Mouse (Mus musculus) hindbrain, embryonic 13.5 days (tissue): Measurements from ENCODE around the gene Wnk2. TPM values are rescaled to one million over a fixed set of nuclear protein-coding genes. Genes with fewer than 3 reads are reported as not detected.

ENCODE experiments used
- ATAC-seq: fragments of 200-750 bp; cut with Nextera tagmentation; 2 replicates; pipeline ENCODE4 v1.8.0; 2017; ENCODE audit warnings: moderate TSS enrichment; ENCODE audit not compliant: low FRiP score
- H3K27ac ChIP-seq: fragments of 300-500 bp; sonication (generic); 2 replicates; pipeline ENCODE4 v1.5.1; 2015; ENCODE audit warnings: inconsistent platforms, mild to moderate bottlenecking, moderate library complexity
- H3K27me3 ChIP-seq: fragments of 300-500 bp; sonication (generic); 2 replicates; pipeline ENCODE4 v1.6.1; 2015; ENCODE audit warnings: mild to moderate bottlenecking, inconsistent platforms
- H3K36me3 ChIP-seq: fragments of 300-500 bp; sonication (generic); 2 replicates; pipeline ENCODE4 v1.6.1; 2015; ENCODE audit warnings: mild to moderate bottlenecking, inconsistent platforms
- H3K4me1 ChIP-seq: fragments of 300-500 bp; sonication (generic); replicated peaks from 2 replicates; pipeline ENCODE4 v1.6.1; 2015; ENCODE audit warnings: inconsistent platforms
- H3K4me2 ChIP-seq: fragments of 300-500 bp; sonication (generic); 2 replicates; pipeline ENCODE4 v1.6.1; 2015; ENCODE audit warnings: inconsistent platforms, mild to moderate bottlenecking, moderate library complexity
- H3K4me3 ChIP-seq: fragments of 300-500 bp; sonication (generic); 2 replicates; pipeline ENCODE4 v1.5.1; 2015; ENCODE audit warnings: mild to moderate bottlenecking, inconsistent platforms
- H3K9ac ChIP-seq: fragments of 300-500 bp; sonication (generic); 2 replicates; pipeline ENCODE4 v1.6.1; 2015; ENCODE audit warnings: mild to moderate bottlenecking, inconsistent platforms
- H3K9me3 ChIP-seq: fragments of 300-500 bp; sonication (generic); 2 replicates; pipeline ENCODE4 v1.6.1; 2016; ENCODE audit warnings: inconsistent platforms
- WGBS: fragments of 180-500 bp; shearing (Covaris S2); methylation state at CpG from one replicate; pipeline ENCODE4 v1.1.7; 2015; 5-methylcytosine and 5-hydroxymethylcytosine counted together
- polyA plus RNA-seq: library from polyadenylated mRNA; unstranded; fragments of >200 nt; fragmentation: Nextera tagmentation; extraction: Ambion mirVana; gene quantifications from 2 replicates; pipeline ENCODE4 v1.2.1, GENCODE M21; 2015

The Wnk2 gene
- polyA plus RNA-seq, 1 experiment from 2014 or later: 20.3 TPM

DNA sequence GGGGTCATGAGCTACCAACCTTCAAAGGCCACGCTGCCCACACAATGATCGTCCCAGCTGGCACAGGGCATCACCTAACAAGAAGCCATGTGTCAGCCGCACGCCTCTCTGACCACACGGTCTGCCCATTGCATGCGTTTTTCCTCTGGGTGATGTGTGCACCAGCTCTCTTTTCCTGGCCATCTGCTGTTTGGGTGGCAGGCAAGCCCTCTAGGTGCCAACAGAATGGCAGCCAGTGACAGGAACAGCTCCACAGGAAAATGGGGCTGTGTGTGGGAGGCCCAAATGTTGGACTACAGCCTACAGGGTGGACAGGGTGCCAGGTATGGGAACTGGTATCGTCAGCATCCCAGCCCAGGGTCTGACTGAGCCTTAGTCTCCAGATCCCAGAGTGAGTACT, 24.5 kb upstream of the Wnk2 start:
- Histone ChIP-seq H3K9ac (no peak overlapping the region), H3K4me1 (0 out of 2 replicates have a peak, but pooled peaks cover 2% of the 10 kb centered on the region), H3K4me3 (no peak overlapping the region), H3K27me3 (no peaks in the 10 kb centered on the region), H3K36me3 (no peaks in the 10 kb centered on the region), H3K4me2 (no peak overlapping the region), H3K27ac (no peak overlapping the region), H3K9me3 (no peaks in the 10 kb centered on the region)
- 0 out of 2 replicates have a peak, but pooled peaks have one; percentile 11 for ATAC-seq
- WGBS: 86% methylated on average over 7 of the region's 7 CpGs

DNA sequence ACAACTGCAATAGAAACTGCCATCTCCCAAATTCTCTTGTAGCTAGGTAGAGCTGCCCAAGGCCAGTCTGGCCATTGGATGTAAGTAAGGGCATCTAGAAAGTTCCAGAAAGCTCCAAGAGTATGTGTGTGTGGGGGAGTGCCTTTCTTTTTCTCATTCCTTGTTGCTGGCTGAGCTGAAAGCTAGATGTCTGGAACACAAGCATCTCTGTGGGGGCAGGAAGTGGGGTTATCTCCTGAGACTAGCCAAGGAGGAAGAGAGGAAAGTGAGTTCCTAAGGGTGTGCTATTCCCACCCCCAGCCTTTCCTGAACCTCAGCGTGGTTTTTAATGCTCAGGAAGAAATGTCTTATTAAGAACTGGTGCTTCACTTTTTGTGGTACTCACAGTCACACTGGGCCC, 23.9 kb upstream of the Wnk2 start:
- Histone ChIP-seq H3K4me1 (0 out of 2 replicates have a peak, but pooled peaks cover 2% of the 10 kb centered on the region), H3K27me3 (no peaks in the 10 kb centered on the region), H3K4me2 (no peak overlapping the region), H3K36me3 (no peaks in the 10 kb centered on the region), H3K27ac (no peak overlapping the region), H3K9ac (no peak overlapping the region), H3K4me3 (no peak overlapping the region), H3K9me3 (no peaks in the 10 kb centered on the region)
- WGBS: 83% methylated on average over 1 of the region's 1 CpGs
- ATAC-seq: no peak

DNA sequence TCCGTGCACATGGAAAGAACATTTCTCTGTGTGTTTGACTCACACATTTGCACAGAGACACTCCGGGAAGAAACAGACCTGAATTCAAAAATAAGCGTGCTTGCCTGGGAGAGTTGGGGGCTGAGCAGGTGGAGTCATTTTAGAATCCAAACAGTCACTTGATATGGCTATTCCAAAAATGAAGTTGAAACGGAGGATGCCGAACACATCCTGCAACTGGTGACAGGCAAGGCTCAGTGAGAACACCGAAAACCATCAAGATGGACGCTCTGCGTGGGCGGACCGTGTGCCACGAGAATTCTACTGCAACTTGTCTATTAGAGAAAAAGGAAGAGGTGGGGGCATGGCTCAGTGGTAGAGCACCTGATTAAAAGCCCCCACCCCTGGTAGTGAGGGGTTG, 22.8 kb upstream of the Wnk2 start:
- Histone ChIP-seq H3K27me3 (no peaks in the 10 kb centered on the region), H3K9ac (no peak overlapping the region), H3K9me3 (no peaks in the 10 kb centered on the region), H3K36me3 (no peaks in the 10 kb centered on the region), H3K4me3 (no peak overlapping the region), H3K27ac (no peak overlapping the region), H3K4me2 (no peak overlapping the region), H3K4me1 (0 out of 2 replicates have a peak, but pooled peaks cover 2% of the 10 kb centered on the region)
- ATAC-seq: no peak
- 95% methylated on average over 11 of the region's 11 CpGs for WGBS

DNA sequence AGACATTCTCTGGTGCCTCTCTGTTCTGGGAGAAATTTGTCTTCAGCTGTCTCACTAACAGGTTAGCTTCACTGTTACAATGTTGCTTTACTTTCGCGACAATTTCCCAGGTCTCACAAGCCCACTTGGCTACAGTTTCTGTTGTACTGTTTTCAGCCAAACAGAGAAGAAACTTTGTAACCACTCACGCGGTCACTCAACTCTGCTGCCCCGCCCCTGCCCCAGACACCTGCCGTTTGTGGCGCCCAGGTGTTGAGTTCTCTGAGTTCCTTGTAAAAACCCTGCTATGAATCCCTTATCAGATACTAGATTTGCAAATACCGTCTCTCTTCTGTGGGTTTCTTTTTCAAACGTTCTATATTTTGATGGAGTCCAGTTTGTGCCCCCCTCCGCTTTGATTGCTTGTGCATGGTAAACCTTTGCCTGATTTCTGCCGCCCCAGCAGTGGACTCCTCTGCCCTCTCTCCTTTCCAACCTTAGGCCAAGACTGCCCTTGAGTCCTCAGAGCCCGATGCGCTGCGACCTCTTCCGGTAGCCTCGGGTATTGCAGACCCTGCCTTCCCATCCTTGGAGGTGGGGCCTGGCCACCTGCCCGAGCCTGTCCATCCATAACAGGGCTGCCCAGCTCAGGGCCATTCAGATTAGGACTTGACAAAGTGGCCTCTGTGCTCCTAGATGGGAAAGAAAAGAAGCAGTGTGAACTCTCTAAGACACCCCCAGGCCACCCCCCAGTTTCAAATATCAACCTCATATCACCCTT, 21.8 kb upstream of the Wnk2 start:
- peak; percentile 36; the same call in 1 of the 2 replicates for ATAC-seq
- 20% methylated on average over 17 of the region's 17 CpGs for WGBS

DNA sequence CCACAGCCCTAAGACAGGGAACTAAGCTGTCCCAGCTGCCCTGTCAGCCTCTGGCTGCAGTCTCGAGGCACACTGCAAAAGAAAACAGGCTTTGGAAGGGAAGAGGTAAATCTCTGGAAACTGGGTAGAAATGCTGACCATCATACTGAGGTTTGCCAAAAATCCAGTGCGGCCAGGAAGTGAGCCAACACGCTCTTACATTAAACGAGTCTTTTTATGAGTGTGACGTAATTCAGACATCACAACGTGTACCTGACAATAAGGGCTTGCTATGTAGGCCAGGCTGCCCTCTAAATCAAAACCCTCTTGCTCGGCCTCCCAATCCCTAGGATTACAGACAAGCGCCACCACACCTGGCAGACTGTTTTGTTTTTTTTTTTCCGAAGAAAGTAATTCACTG, 19.3 kb upstream of the Wnk2 start:
- H3K27ac ChIP-seq: no peak overlapping the region
- H3K4me1 ChIP-seq: no peaks in the 10 kb centered on the region
- no peaks in the 10 kb centered on the region for H3K36me3 ChIP-seq
- no peaks in the 10 kb centered on the region for H3K9me3 ChIP-seq
- no peak overlapping the region for H3K4me3 ChIP-seq
- no peak for ATAC-seq
- no peak overlapping the region for H3K4me2 ChIP-seq
- WGBS: 83% methylated on average over 9 of the region's 9 CpGs
- no peak overlapping the region for H3K9ac ChIP-seq
- no peaks in the 10 kb centered on the region for H3K27me3 ChIP-seq

More for the DNA sequence above, 21.8 kb upstream of the Wnk2 start:
- H3K9me3 ChIP-seq: no peaks in the 10 kb centered on the region
- H3K27me3 ChIP-seq: no peaks in the 10 kb centered on the region
- no peaks in the 10 kb centered on the region for H3K36me3 ChIP-seq
- H3K9ac ChIP-seq: no peak overlapping the region
- no peak overlapping the region for H3K4me3 ChIP-seq
- H3K4me2 ChIP-seq: no peak overlapping the region
- H3K27ac ChIP-seq: no peak overlapping the region
- H3K4me1 ChIP-seq: 0 out of 2 replicates have a peak, but pooled peaks cover 2% of the 10 kb centered on the region

DNA sequence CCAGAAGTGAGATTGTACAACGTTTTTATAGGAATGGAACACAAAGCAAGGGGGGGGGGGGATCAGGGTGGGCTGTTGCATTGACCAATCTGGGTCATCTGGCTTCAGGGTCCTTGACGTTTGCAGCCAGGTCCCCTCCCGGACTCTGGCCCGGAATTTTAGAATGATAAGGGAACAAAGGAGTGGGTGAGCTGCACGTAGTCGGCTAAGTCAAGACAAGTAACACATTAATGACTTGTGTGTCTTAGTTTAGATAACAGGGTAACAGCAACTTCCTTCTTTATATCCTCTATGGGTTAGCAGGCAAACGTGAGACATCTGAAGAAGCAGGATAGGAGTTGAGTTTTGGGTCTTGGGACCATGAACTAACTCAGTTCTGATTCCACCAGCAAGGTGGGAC, 15.8 kb upstream of the Wnk2 start:
- Histone ChIP-seq H3K9me3 (no peaks in the 10 kb centered on the region), H3K27ac (no peak overlapping the region)
- 82% methylated on average over 7 of the region's 7 CpGs for WGBS

DNA sequence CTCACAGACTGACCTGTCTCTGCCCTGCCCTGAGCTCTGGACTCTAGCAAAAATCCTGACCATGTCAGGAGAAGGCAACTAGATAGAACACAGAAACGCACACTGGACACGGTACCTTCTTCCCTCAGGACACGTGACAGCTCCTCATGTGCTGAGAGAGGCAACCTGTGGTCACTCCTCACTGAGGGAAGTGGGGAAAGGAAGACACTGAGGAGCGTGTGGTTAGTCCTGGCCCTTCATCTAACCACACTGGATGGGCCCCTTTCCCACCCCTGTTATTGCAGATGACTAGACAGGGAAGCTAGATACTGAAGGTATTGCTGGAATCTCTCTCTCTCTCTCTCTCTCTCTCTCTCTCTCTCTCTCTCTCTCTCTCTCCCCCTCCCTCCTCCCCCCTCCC, 14.9 kb upstream of the Wnk2 start:
- Histone ChIP-seq H3K4me2 (no peak overlapping the region), H3K4me3 (no peak overlapping the region), H3K27ac (no peak overlapping the region), H3K4me1 (no peaks in the 10 kb centered on the region), H3K36me3 (no peaks in the 10 kb centered on the region), H3K9me3 (no peaks in the 10 kb centered on the region), H3K9ac (no peak overlapping the region), H3K27me3 (no peaks in the 10 kb centered on the region)
- no peak for ATAC-seq
- WGBS: 79% methylated on average over 4 of the region's 4 CpGs

More for the DNA sequence above, 15.8 kb upstream of the Wnk2 start:
- no peaks in the 10 kb centered on the region for H3K27me3 ChIP-seq
- H3K9ac ChIP-seq: no peak overlapping the region
- H3K4me2 ChIP-seq: no peak overlapping the region
- no peaks in the 10 kb centered on the region for H3K4me1 ChIP-seq
- no peaks in the 10 kb centered on the region for H3K36me3 ChIP-seq
- H3K4me3 ChIP-seq: no peak overlapping the region
- no peak for ATAC-seq

DNA sequence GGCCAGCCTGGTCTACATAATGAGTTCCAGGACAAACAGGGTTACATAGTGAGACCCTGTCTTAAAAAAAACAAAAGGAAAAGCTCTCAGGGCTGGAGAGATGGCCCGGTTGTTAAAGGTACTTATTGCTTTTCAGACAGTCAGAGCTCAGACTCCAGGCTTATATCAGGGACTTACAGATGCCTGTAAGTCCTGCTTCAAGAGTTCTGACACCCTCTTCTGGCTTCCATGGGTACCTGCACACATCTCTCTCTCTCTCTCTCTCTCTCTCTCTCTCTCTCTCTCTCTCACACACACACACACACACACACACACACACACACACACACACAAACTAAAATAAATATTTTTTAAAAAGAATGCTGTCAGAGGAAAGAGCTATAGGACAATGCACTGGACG, 13.4 kb upstream of the Wnk2 start:
- no peak overlapping the region for H3K4me2 ChIP-seq
- no peaks in the 10 kb centered on the region for H3K4me1 ChIP-seq
- no peaks in the 10 kb centered on the region for H3K27me3 ChIP-seq
- no peak overlapping the region for H3K27ac ChIP-seq
- 69% methylated on average over 2 of the region's 2 CpGs for WGBS
- no peak for ATAC-seq
- no peaks in the 10 kb centered on the region for H3K9me3 ChIP-seq
- no peak overlapping the region for H3K9ac ChIP-seq
- H3K4me3 ChIP-seq: no peak overlapping the region
- no peaks in the 10 kb centered on the region for H3K36me3 ChIP-seq

DNA sequence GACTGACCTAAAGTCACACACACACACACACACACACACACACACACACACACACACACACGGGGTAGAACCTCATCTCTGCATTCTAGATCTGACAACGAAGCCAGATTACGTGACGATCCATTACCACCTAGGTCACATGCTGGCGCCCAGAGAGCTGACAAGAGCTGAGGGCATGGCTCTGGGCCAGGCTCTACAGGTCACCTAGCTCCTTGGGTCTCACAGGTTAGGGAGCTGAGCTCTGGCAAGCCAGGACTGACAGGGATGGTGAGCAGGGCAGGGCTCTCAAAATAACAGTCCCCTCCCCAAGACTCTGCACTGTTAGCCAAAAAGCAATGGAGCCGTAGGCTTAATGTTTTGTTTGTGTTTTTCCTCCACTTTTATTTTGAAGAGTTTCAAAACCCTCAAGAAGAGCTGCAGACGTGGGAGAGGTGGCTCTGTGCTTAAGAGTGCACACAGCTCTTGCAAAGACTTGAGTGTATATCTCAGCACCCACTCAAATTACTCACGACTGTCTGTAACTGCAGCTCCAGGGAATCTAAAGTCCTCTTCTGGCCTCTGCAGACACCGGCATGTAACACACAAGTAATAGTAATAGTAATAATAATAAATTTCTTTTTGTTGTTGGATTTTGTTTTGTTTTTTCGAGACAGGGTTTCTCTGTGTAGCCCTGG, 10.4 kb upstream of the Wnk2 start:
- ATAC-seq: no peak
- 80% methylated on average over 10 of the region's 10 CpGs for WGBS
- Histone ChIP-seq H3K9me3 (no peaks in the 10 kb centered on the region), H3K36me3 (no peaks in the 10 kb centered on the region), H3K4me1 (no peaks in the 10 kb centered on the region), H3K9ac (no peak overlapping the region), H3K4me3 (no peak overlapping the region), H3K4me2 (no peak overlapping the region), H3K27me3 (0 out of 2 replicates have a peak, but pooled peaks cover 3% of the 10 kb centered on the region), H3K27ac (no peak overlapping the region)

DNA sequence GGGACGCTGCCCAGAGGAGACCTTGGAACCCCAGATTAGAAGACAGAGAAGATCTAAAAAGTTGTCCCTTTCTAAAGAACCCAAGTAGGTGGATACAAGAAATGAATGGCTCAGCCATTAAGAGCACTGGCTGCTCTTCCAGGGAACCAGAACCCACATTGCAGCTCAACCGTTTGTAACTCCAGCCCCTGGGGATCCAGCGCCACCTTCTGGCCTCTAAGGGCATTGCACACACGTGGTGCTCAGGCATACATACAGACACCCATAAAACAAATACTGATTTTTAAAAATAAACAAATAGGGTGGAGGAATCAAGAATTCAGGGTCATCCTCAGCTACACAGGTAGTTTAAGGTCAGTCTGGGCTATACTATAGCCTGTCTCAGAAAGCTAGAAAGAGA, 8.8 kb upstream of the Wnk2 start:
- H3K9me3 ChIP-seq: no peaks in the 10 kb centered on the region
- H3K4me2 ChIP-seq: no peak overlapping the region
- H3K9ac ChIP-seq: no peak overlapping the region
- no peaks in the 10 kb centered on the region for H3K36me3 ChIP-seq
- 0 out of 2 replicates have a peak, but pooled peaks cover 3% of the 10 kb centered on the region for H3K27me3 ChIP-seq
- ATAC-seq: no peak
- H3K4me1 ChIP-seq: no peaks in the 10 kb centered on the region
- WGBS: 73% methylated on average over 4 of the region's 4 CpGs
- no peak overlapping the region for H3K4me3 ChIP-seq
- H3K27ac ChIP-seq: no peak overlapping the region

DNA sequence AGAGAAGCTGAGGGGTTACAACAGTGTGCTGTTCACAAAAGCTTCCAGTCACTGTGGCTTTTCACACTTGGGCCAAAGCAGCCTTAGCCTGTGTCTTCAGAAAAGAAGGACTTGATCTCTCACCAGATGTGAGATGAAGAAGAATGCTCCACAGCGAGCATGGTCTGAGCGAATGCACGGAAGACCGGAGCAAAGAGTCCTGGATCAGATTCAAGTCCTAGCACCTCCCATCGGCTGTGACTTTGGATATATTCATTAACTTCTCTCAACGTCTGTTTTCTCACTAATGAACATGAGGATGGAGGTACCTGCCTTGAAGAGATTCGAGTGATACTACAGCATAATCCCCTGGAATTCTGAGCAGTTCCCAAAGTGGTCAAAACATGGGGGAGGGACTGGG, 6.8 kb upstream of the Wnk2 start:
- Histone ChIP-seq H3K4me3 (no peak overlapping the region), H3K27me3 (peaks cover 18% of the 10 kb centered on the region), H3K4me1 (no peaks in the 10 kb centered on the region), H3K27ac (no peak overlapping the region), H3K9ac (no peak overlapping the region), H3K9me3 (no peaks in the 10 kb centered on the region), H3K36me3 (no peaks in the 10 kb centered on the region), H3K4me2 (no peak overlapping the region)
- 72% methylated on average over 7 of the region's 7 CpGs for WGBS
- ATAC-seq: no peak

DNA sequence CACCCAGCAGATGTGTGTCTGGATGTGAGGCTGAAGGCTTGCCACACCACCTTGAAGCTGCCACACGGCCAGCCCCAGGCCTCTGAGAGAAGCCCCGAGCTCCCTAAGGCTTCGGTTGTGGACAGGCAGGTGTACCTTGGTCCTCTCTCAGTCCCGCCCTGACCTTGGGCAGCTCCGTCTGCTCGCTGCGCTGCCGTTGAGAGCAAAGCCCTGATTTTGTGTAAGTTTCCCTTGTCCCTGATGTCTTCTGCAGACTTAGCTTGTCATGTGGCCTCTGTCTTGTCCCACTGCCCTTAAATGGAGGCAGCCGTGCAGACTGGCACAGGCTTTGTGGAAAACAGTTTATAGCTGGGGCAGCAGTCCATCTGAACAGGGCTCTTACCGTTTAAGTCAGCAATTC, 6.2 kb upstream of the Wnk2 start:
- H3K27ac ChIP-seq: no peak overlapping the region
- no peak overlapping the region for H3K4me3 ChIP-seq
- H3K4me2 ChIP-seq: no peak overlapping the region
- H3K27me3 ChIP-seq: peaks cover 24% of the 10 kb centered on the region
- H3K9me3 ChIP-seq: no peaks in the 10 kb centered on the region
- H3K36me3 ChIP-seq: no peaks in the 10 kb centered on the region
- no peak for ATAC-seq
- no peaks in the 10 kb centered on the region for H3K4me1 ChIP-seq
- 84% methylated on average over 10 of the region's 10 CpGs for WGBS
- no peak overlapping the region for H3K9ac ChIP-seq

DNA sequence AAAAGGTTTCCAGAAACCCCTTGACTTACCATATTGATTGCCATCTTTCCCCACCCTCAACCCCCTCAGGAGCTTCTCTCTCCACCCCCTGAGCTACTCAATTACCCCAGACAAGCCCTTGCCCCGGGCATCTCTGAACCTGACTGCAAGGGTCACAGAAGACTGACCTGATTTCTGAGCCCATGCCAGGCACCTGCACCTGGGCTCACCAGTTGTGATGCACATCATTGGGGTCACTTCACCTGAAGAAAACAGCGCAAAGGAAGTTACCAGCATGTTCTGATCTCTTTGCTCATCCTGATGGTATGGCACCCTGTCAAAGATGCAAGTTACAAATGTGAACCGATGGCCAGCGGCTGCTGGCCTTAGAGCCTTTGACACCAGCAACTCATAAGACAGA, 873 bp upstream of the Wnk2 start:
- no peak for ATAC-seq
- H3K27me3 ChIP-seq: peaks cover 27% of the 10 kb centered on the region
- H3K9ac ChIP-seq: no peak overlapping the region
- H3K9me3 ChIP-seq: no peaks in the 10 kb centered on the region
- peaks cover 33% of the 10 kb centered on the region for H3K4me1 ChIP-seq
- no peaks in the 10 kb centered on the region for H3K36me3 ChIP-seq
- no peak overlapping the region for H3K27ac ChIP-seq
- WGBS: 77% methylated on average over 4 of the region's 4 CpGs
- no peak overlapping the region for H3K4me2 ChIP-seq
- no peak overlapping the region for H3K4me3 ChIP-seq
